Mouse (Mus musculus) subcutaneous adipose tissue, adult 2 months (tissue): ENCODE results near the gene Hist1h2bg. TPM values are rescaled to one million over a fixed set of nuclear protein-coding genes. Genes with fewer than 3 reads are reported as not detected.

ENCODE experiments used
- polyA plus RNA-seq: library from polyadenylated mRNA; depleted of rRNA; stranded (reverse); fragments of >200 nt; gene quantifications from 2 replicates; pipeline ENCODE4 v1.2.3, GENCODE M21; 2012; ENCODE audit warnings: low replicate concordance; rRNA removed

The Hist1h2bg gene
- polyA plus RNA-seq, 1 experiment, result 39.0 TPM

Other genes with a start within 250 kb of the Hist1h2bg start
- 1.7 and 3.0 TPM in 2 replicates for gene Zfp322a, start 202.2 kb upstream of the Hist1h2bg start, polyA plus RNA-seq
- 3.0 and 4.4 TPM in 2 replicates for gene Abt1, start 147.5 kb upstream of the Hist1h2bg start, polyA plus RNA-seq
- not detected in 2 replicates for gene Btn1a1, start 105.5 kb upstream of the Hist1h2bg start, polyA plus RNA-seq
- gene Btn2a2, start 82.5 kb upstream of the Hist1h2bg start, polyA plus RNA-seq, result not detected in 2 replicates
- 57.5 and 141 TPM in 2 replicates for gene Hist1h4h, start 40.3 kb upstream of the Hist1h2bg start, polyA plus RNA-seq
- gene Hist1h2af, start 37.5 kb upstream of the Hist1h2bg start, polyA plus RNA-seq, result 3.5 and 114 TPM in 2 replicates
- gene Hist1h3g, start 36.0 kb upstream of the Hist1h2bg start, polyA plus RNA-seq, result 1.4 and 14.2 TPM in 2 replicates
- 0.62 and 1.6 TPM in 2 replicates for gene Hist1h2bh, start 28.0 kb upstream of the Hist1h2bg start, polyA plus RNA-seq
- 2.2 and 3.5 TPM in 2 replicates for gene Hist1h3f, start 27.3 kb upstream of the Hist1h2bg start, polyA plus RNA-seq
- 1.6 and 10.0 TPM in 2 replicates for gene Hist1h4f, start 19.7 kb upstream of the Hist1h2bg start, polyA plus RNA-seq
- gene Hist1h1d, start 18.1 kb upstream of the Hist1h2bg start, polyA plus RNA-seq, result 0.19 and 0.29 TPM in 2 replicates
- 4.3 and 14.6 TPM in 2 replicates for gene Hist1h3e, start 9.0 kb upstream of the Hist1h2bg start, polyA plus RNA-seq
- gene Hist1h2ae, start 176 bp upstream of the Hist1h2bg start, polyA plus RNA-seq, result 0.97 and 6.5 TPM in 2 replicates
- 7.1 TPM in 1 of 2 replicates, not detected in the other for gene Hist1h2bf, start 2.8 kb downstream of the Hist1h2bg start, polyA plus RNA-seq
- 1.2 and 2.4 TPM in 2 replicates for gene Hist1h2ad, start 3.0 kb downstream of the Hist1h2bg start, polyA plus RNA-seq
- gene Hist1h3d, start 4.4 kb downstream of the Hist1h2bg start, polyA plus RNA-seq, result 3.8 and 10.6 TPM in 2 replicates
- gene Hist1h4d, start 10.2 kb downstream of the Hist1h2bg start, polyA plus RNA-seq, result 3.8 and 10.8 TPM in 2 replicates
- 3.5 and 10.2 TPM in 2 replicates for gene Hist1h2be, start 49.7 kb downstream of the Hist1h2bg start, polyA plus RNA-seq
- gene Hist1h1e, start 51.2 kb downstream of the Hist1h2bg start, polyA plus RNA-seq, result 2.3 and 5.0 TPM in 2 replicates
- 0.29 and 0.85 TPM in 2 replicates for gene Hist1h2ac, start 112.6 kb downstream of the Hist1h2bg start, polyA plus RNA-seq
- 245 and 394 TPM in 2 replicates for gene Hist1h2bc, start 112.8 kb downstream of the Hist1h2bg start, polyA plus RNA-seq
- gene Hist1h1t, start 124.4 kb downstream of the Hist1h2bg start, polyA plus RNA-seq, result not detected in 2 replicates
- 5.8 TPM in 2 replicates for gene Hist1h4c, start 127.1 kb downstream of the Hist1h2bg start, polyA plus RNA-seq
- gene Hfe, start 139.5 kb downstream of the Hist1h2bg start, polyA plus RNA-seq, result 45.6 and 144 TPM in 2 replicates
- 73.0 and 92.8 TPM in 2 replicates for gene Hist1h1c, start 167.4 kb downstream of the Hist1h2bg start, polyA plus RNA-seq
- 0.89 and 13.7 TPM in 2 replicates for gene Hist1h3c, start 174.2 kb downstream of the Hist1h2bg start, polyA plus RNA-seq
- 7.3 and 9.2 TPM in 2 replicates for gene Hist1h2bb, start 175.3 kb downstream of the Hist1h2bg start, polyA plus RNA-seq
- 1.4 and 13.7 TPM in 2 replicates for gene Hist1h2ab, start 179.7 kb downstream of the Hist1h2bg start, polyA plus RNA-seq
- 2.3 and 17.2 TPM in 2 replicates for gene Hist1h3b, start 180.9 kb downstream of the Hist1h2bg start, polyA plus RNA-seq
- 7.7 TPM in 1 of 2 replicates, not detected in the other for gene Hist1h4b, start 185.6 kb downstream of the Hist1h2bg start, polyA plus RNA-seq
- 7.6 and 9.8 TPM in 2 replicates for gene Hist1h4a, start 189.8 kb downstream of the Hist1h2bg start, polyA plus RNA-seq
- 1.3 and 14.9 TPM in 2 replicates for gene Hist1h3a, start 191.0 kb downstream of the Hist1h2bg start, polyA plus RNA-seq
- gene Hist1h1a, start 192.3 kb downstream of the Hist1h2bg start, polyA plus RNA-seq, result 0.17 and 0.86 TPM in 2 replicates
- 0.24 TPM in 1 of 2 replicates, not detected in the other for gene Trim38, start 198.5 kb downstream of the Hist1h2bg start, polyA plus RNA-seq
- gene Slc17a2, start 235.6 kb downstream of the Hist1h2bg start, polyA plus RNA-seq, result not detected in 2 replicates